Mouse (Mus musculus): ENCODE measurements at regions not wholly inside any gene's neighbourhood (a gene's known extent, or its start where the extent isn't known, plus 50 kb on each side); places are given as distances from the start of the nearest gene placed in this dataset.

DNA sequence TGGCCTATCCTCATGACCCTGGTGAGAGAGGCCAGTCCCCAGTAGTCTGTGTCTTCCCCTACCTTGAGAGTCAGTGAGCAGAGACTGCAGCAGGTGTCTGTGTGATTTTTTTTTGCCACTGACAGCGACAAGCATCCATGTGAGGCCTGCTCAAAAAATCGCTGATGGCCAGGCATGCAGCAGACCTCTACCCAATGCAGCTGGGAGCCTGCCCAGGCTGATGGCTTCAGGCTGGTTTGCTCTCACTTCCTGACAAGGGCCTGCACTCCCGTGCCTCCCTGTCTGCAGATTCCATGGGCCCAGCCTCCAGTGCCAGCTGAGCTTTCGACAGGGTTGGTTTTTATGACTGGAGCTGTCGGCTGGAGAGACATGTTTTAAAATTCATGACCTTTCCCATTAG lies 437.1 kb downstream of the Cd83 start:
- TF ChIP-seq CTCF (conservative IDR thresholded peaks at IDR 0.05; ENCODE audit: low read length) = no peak
- no peak for TF ChIP-seq NANOG (IDR thresholded peaks at IDR 0.05; ENCODE audit: borderline replicate concordance, low read length)
- TF ChIP-seq POU5F1 (IDR thresholded peaks at IDR 0.05; ENCODE audit: borderline replicate concordance, low read length) = no peak

All from E14TG2a.4 (cell line).